Mouse (Mus musculus): ENCODE measurements around the gene Tmem183a.

Tmem183a gene

GRCm38 (mm10) chr1:134320691-134321301 lies 41.0 kb downstream of the Tmem183a start:
- DNase-seq (ENCODE audit: low spot score in 2 of 2), result no peak

DNA sequence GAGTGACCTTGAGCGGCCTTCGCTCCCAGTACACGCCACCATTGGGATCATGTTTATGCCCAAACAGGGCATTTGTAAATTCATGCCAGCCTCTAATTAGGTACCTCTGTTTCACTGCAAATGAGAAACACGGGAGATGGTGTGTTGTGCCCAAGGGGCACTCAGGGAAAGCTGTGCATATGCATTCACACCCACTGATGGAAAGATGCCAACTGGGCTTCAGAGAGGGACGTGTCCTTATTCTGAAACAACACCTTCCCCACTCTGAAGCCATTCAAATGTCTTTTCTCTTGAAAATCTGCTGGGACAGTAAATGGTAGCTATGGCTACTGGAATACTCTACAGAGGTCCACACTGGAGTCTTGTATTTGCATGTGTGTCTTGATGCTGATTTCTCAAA lies 43.5 kb downstream of the Tmem183a start:
- no peak for DNase-seq (ENCODE audit: low spot score in 2 of 2)

DNA sequence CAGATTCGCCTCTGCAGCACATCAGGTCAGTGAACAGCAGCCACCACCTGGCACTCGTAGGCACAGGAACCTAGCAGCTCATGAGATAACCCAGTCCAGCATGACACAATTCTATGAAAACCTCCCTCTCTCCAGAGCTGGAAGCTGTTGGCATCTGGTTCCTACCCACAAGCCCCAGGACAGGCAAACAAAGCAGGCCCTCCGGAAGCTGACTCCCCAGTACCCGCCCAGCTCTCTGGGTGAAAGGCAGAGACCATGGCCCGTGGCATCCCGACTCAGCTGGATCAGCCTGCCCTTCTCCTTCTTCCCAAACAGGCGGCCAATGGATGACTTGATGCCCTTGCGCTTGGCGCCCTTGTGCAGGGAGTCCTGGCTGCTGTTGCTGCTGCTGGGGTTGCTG lies 45.4 kb downstream of the Tmem183a start:
- no peak for DNase-seq (ENCODE audit: low spot score in 2 of 2)

DNA sequence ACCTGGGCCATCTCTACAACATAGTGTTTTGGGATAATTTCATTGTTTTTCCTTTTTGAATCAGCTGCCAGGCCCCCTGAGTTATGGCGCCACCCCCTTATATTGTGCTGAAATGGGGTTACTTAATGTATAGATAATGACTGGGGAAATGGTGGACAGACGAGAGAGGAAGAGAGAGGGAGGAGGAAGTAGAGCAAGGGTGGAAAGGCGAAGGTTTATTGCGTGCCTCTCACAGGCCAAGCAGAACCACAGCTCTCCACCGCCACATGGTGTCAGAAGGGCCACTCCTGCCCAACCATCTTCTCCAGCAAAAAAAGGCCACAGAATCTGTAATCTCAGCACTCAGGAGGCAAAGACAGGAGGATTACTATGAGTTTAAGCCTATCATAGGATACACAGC lies 46.6 kb downstream of the Tmem183a start:
- no peak for DNase-seq (ENCODE audit: low spot score in 2 of 2)

- DNase-seq (ENCODE audit: low spot score in 2 of 2), result no peak
These were observed 50.0 kb downstream of the Tmem183a start for GRCm38 (mm10) chr1:134311760-134312159.

DNA sequence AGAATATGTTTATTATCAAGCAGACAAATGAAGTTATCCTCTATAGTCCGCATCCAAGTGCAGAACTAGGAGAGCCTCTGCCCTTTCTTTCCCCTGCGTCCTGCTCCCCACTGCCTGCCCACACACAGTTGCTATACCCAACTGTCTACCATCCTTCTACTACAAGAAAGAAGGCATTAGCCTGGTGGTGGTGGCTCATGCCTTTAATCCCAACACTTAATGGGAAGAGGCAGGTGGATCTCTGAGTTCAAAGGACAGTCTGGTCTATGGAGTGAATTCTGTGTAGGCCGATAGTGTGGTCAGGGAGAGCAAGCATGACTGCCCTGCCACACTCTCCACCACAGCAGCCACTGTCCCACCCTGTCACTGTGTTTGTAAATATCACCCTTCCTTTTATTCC lies 51.0 kb downstream of the Tmem183a start:
- DNase-seq (ENCODE audit: low spot score in 2 of 2), result no peak

DNA sequence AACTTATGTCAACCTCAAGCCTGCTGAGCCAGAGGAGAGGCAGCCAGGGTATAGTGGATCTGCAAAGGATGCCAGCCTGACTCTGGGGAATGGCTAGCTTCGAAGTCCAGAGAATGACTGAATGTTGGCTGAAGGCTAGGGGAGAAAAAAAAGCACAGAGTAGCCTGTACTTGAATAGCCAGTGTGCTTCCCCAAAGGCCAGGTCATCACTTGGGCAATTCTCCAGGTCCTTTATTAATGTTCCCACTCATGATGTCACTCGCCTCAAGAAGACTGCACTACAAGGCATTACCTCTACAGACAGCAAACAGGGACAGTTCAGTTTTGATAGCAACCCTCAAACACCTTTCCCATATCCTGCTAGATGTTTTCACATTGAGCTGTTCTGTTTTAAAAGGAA lies 51.5 kb downstream of the Tmem183a start:
- no peak for DNase-seq (ENCODE audit: low spot score in 2 of 2)

- DNase-seq (ENCODE audit: low spot score in 2 of 2), result no peak
These were observed 54.4 kb downstream of the Tmem183a start for GRCm38 (mm10) chr1:134307409-134307808.

DNA sequence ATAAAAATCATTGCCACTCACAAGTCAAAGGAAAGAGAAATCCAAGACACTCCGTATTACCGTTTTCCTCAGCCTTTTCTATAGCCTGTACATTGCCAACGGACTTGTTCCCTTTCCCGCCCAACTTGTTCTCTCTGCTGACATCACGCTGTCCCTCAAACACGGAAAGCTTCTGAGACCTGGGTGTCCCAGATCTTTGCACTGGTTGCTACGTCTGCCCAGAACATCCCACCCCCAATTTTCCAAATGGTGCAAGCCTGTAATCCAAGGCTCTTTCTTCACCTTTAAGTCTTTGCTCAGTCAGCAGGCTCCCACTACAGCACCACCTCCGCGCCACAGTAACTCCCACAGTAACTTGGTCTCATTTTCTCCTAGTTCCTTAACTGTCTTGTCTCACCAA lies 56.8 kb downstream of the Tmem183a start:
- no peak for DNase-seq (ENCODE audit: low spot score in 2 of 2)

DNA sequence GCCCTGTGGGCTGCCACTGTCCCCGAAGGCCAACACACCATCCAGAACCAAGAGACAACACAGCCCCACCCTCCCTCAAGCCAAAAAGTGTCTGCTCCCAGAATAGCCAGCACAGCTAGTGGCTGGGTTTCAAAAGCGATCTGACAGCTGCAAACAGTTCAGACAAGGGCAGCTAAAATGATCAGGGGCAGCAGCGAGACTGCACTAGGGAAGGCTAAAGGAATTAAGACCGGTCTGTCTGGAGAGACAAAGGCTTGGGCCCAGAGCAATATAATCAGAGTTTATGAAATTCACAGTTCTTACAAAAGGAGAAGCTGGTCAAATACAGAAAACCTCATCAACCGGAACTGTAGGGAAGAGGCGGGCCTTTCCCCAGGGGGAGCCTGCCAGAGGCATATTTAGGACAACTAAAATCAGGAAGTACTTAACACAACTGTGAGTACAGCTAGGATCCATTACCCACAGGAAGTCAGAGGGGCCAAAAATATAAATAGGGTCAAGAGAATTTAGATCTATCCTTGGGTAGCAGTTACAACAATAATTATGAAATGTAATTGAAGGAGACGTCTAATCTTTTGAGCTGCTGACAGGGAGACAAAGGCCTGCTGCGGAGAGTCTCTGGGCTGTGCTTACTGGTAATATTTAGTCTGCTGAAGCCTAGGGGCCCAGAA lies 59.1 kb downstream of the Tmem183a start:
- DNase-seq (ENCODE audit: low spot score in 2 of 2), result peak; percentile 91 to 93

DNA sequence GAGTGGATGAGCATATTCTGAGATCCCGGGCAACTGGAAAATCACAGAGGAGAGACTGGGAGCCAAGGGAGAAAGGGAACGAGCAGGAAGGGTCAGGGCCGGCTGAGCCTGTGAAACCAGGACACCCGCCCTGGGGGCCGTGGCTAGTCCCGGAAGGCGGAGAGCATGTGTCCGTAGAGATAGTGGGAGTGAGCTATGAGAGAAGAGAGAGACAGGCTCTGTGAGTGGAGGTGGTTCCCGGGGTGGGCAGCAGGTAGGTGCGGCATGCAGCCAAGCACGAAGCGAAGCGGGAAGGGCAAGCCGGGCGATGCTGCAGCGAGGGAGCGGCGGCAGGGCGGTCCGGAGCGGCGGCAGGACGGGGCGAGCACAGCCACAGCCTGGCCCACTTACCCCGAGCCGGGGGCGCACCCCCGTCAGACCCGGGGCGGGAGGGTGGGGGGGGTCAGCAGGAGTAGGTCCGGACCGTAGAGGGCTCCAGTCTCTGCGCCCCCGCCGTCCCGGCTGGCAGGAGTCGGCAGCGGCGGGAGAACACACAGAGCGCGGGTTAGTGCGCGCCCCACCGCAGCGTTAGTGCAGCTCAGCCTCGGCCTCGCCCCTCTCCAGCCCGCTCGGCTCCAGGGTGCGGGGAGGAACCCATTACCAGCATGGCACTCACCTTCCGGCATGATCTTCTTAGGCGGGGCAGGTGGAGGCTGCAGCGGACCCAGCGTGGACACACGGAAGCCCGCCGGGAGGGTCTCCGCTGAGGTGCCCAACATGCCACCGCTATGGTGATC lies 63.0 kb downstream of the Tmem183a start:
- peak; percentile 34 to 38 for DNase-seq (ENCODE audit: low spot score in 2 of 2)

GRCm38 (mm10) chr1:134297265-134297664 lies 64.5 kb downstream of the Tmem183a start:
- no peak for DNase-seq (ENCODE audit: low spot score in 2 of 2)
